Mouse (Mus musculus): ENCODE results near the gene Psme2. TPM values are rescaled to one million over a fixed set of nuclear protein-coding genes. Genes with fewer than 3 reads are reported as not detected.

Psme2 gene
- total and polyA plus RNA-seq, 2 experiments from 2014 or later: 57.6 to 163 TPM

DNA sequence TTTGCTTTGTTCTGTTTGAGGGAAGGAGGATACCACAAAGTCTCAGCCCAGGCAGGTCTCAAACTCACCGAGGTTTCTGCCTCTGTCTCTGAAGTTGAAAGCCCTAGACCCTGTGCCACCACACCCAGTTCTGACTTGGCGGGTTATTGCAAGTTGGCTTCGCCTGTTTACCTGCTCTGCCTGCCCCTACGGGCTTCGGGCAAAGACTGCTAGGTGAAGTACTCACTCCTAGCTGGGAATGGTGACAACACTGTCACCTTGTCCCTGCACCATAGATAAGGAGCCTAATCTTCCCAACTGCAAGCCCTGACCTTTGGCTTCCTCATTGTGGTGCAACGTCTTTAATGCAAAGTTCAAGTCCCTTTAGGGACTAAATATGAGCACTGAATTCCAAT, 5.3 kb downstream of the Psme2 start:
- ATAC-seq (no peak), DNase-seq (ENCODE audit: low spot score) (no peak)
- Histone ChIP-seq H3K9me3 (ENCODE audit: low read length) (no peaks in the 10 kb centered on the region), H3K4me1 (ENCODE audit: insufficient read depth, low read length) (0 out of 2 replicates have a peak, but pooled peaks cover 13% of the 10 kb centered on the region), H3K27me3 (ENCODE audit: insufficient read depth, low read length) (no peaks in the 10 kb centered on the region), H3K4me3 (ENCODE audit: low read length) (peak overlapping the region; percentile 54), H3K9ac (replicated peaks; ENCODE audit: low read length) (no peak overlapping the region), H3K4me2 (ENCODE audit: low read depth, low read length) (peak overlapping the region; percentile 79), H3K36me3 (ENCODE audit: insufficient read depth, low read length) (peaks cover 9% of the 10 kb centered on the region; the same call in 1 of the 2 replicates), H3K27ac (peak overlapping the region; percentile 79; the same call in 1 of the 2 replicates)
- 60% methylated on average over 6 of the region's 6 CpGs for WGBS
- TF ChIP-seq CTCF (IDR thresholded peaks at IDR 0.05; ENCODE audit: low read depth): no peak

DNA sequence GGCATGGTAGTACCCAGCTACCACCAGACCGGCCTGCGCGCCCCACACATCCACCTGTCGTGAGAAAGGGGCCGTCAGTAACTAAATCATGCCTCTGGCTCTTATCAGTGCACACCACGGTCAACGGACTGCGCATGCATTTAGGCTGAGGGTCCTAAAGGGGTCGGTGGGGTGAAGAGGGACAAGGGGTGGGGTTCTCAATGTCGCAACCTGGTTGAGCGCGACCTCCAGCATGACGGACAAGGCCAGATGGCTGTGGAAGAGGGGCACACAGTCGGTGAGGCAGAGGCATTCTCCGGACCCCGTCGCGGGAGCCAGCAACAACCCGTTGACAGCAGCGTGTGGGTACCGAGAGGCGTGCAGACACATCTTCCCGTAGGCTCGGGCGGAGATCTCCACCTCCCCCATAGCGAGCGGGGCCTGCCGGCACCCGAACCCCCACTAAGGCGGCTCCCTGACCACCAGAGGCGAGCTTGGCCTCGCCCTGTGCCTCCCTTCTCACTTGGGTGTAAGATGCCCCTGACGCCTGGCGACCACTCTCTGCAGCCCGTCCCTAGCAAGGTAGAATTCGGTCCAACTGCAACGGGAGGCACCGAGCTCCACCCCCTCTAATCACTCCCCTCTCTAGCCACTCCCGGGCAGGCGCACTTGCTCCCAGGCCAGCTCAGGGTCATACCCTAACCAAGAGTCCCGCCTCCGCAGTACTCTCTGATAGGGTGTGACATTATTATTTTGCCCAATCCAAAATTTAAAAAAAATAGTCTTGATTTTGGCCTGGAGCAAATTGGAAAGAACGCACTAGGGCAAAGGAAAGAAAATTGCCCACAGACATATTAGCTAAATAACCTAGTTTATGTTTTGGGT, 6.0 kb downstream of the Psme2 start, which contains the start of gene Emc9:
Gene Emc9 (minus strand): TSS at position 601 of the 864 bp plus-strand sequence.
- DNase-seq (ENCODE audit: low spot score) (peak; percentile 69), ATAC-seq (peak; percentile 80)
- 4% methylated on average over 42 of the region's 43 CpGs for WGBS
- Histone ChIP-seq H3K27me3 (ENCODE audit: insufficient read depth, low read length) (no peaks in the 10 kb centered on the region), H3K27ac (peak within 1 kb of the TSS; percentile 79), H3K4me3 (ENCODE audit: low read length) (peak within 1 kb of the TSS; percentile 54), H3K36me3 (ENCODE audit: insufficient read depth, low read length) (peaks cover 9% of the 10 kb centered on the region; the same call in 1 of the 2 replicates), H3K9me3 (ENCODE audit: low read length) (no peaks in the 10 kb centered on the region), H3K9ac (replicated peaks; ENCODE audit: low read length) (peak within 1 kb of the TSS; percentile 71), H3K4me2 (ENCODE audit: low read depth, low read length) (peak within 1 kb of the TSS; percentile 79), H3K4me1 (ENCODE audit: insufficient read depth, low read length) (0 out of 2 replicates have a peak, but pooled peaks cover 9% of the 10 kb centered on the region)
- TF ChIP-seq CTCF (IDR thresholded peaks at IDR 0.05; ENCODE audit: low read depth): no peak; the same call in 1 of the 2 replicates

DNA sequence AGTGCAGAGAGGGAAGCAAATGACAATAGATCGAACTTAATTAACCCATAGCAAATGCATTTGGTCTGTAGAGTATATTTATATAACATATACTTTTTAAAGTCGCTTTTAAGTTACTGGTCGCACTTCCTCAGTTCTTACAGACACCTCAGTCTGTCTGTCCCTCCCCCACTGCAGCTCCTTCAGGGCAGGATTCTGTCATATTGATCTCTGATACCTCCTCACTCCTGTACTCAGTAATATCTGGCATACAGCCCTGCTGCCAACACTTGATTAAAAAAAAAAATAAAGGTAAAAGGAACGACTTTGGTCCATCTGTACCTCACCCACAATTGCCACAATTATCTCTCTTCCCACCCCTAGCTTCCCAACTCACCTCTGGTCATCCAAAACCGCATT, 6.6 kb downstream of the Psme2 start:
- Histone ChIP-seq H3K27ac (peak overlapping the region; percentile 79), H3K4me2 (ENCODE audit: low read depth, low read length) (peak overlapping the region; percentile 79), H3K9ac (replicated peaks; ENCODE audit: low read length) (peak overlapping the region; percentile 71), H3K9me3 (ENCODE audit: low read length) (no peaks in the 10 kb centered on the region), H3K27me3 (ENCODE audit: insufficient read depth, low read length) (no peaks in the 10 kb centered on the region), H3K36me3 (ENCODE audit: insufficient read depth, low read length) (peaks cover 9% of the 10 kb centered on the region; the same call in 1 of the 2 replicates), H3K4me1 (ENCODE audit: insufficient read depth, low read length) (0 out of 2 replicates have a peak, but pooled peaks cover 9% of the 10 kb centered on the region), H3K4me3 (ENCODE audit: low read length) (peak overlapping the region; percentile 54)
- ATAC-seq (no peak), DNase-seq (ENCODE audit: low spot score) (no peak)
- WGBS: 44% methylated on average over 5 of the region's 5 CpGs
- no peak for TF ChIP-seq CTCF (IDR thresholded peaks at IDR 0.05; ENCODE audit: low read depth)

DNA sequence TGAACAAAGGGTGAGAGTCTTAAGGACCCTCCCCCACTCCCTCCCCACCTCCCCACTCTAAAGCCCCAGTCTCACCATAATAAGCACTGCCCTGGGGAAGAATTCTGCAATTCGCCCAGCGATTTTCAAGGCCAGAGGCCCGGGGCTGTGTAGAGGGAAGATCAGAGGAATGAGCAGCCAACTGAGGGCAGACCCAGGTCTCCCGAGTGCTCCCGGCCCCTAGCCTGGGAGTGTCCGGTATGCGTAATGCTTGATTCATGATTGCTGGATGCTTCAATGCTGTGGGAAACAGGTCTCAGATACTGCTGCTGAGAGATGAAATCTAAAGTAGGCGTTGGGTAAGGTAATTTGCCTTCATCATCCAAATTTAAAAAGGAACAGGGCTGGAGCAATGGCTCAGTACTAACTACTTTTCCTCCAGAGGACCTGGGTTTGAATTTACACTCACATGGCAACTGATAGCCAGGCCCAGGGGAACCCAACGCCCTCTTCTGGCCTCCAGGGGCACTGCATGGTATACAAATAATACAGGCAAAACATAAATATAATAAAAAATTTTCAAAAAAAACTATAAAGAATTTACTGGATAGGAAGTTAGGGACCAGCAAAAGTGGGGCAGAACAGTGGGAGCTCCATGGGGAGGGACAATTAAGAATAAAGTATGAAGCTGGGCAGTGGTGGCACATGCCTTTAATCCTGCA, 8.8 kb downstream of the Psme2 start:
- H3K9ac ChIP-seq (replicated peaks; ENCODE audit: low read length): no peak overlapping the region
- no peaks in the 10 kb centered on the region for H3K9me3 ChIP-seq (ENCODE audit: low read length)

DNA sequence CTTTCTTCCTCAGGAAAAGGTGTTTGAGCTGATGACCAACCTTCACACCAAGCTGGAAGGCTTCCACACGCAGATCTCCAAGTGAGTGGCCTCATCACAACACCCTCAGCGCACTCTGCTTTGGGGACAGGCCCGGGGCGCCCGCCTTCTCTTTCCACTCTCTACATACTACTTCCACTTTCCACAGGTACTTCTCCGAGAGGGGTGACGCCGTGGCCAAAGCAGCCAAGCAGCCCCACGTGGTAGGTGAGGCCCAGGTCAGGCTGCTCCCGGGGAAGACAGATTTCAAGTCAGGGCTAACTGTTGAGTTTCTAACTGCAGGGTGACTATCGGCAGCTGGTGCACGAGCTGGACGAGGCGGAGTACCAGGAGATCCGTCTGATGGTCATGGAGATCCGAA, 10.2 kb downstream of the Psme2 start:
- Histone ChIP-seq H3K4me3 (ENCODE audit: low read length) (no peak overlapping the region), H3K9me3 (ENCODE audit: low read length) (no peaks in the 10 kb centered on the region), H3K27ac (no peak overlapping the region), H3K9ac (replicated peaks; ENCODE audit: low read length) (no peak overlapping the region), H3K4me2 (ENCODE audit: low read depth, low read length) (no peak overlapping the region), H3K36me3 (ENCODE audit: insufficient read depth, low read length) (peaks cover 9% of the 10 kb centered on the region; the same call in 1 of the 2 replicates), H3K27me3 (ENCODE audit: insufficient read depth, low read length) (no peaks in the 10 kb centered on the region), H3K4me1 (ENCODE audit: insufficient read depth, low read length) (0 out of 2 replicates have a peak, but pooled peaks cover 9% of the 10 kb centered on the region)
- WGBS: 94% methylated on average over 16 of the region's 16 CpGs
- no peak for ATAC-seq
- TF ChIP-seq CTCF (IDR thresholded peaks at IDR 0.05; ENCODE audit: low read depth): no peak
- DNase-seq (ENCODE audit: low spot score): no peak

More for the DNA sequence above, 8.8 kb downstream of the Psme2 start:
- Histone ChIP-seq H3K4me2 (ENCODE audit: low read depth, low read length) (no peak overlapping the region), H3K27me3 (ENCODE audit: insufficient read depth, low read length) (no peaks in the 10 kb centered on the region), H3K27ac (no peak overlapping the region), H3K4me3 (ENCODE audit: low read length) (no peak overlapping the region), H3K4me1 (ENCODE audit: insufficient read depth, low read length) (0 out of 2 replicates have a peak, but pooled peaks cover 9% of the 10 kb centered on the region), H3K36me3 (ENCODE audit: insufficient read depth, low read length) (peaks cover 9% of the 10 kb centered on the region; the same call in 1 of the 2 replicates)
- DNase-seq (ENCODE audit: low spot score): no peak
- peak; percentile 50 for TF ChIP-seq CTCF (IDR thresholded peaks at IDR 0.05; ENCODE audit: low read depth)
- 82% methylated on average over 9 of the region's 9 CpGs for whole genome bisulfite sequencing
- no peak for ATAC-seq
